Mouse (Mus musculus) kidney, postnatal 14 days (tissue): ENCODE data around the gene Rybp.
A peak's percentile ranks its signal among the peaks of the same experiment; 100 is the strongest.

Experiments
- DNase-seq: peaks from one replicate; pipeline ENCODE4 v3.0.0; 2022; ENCODE audit warnings: mixed read lengths

The Rybp gene

DNA sequence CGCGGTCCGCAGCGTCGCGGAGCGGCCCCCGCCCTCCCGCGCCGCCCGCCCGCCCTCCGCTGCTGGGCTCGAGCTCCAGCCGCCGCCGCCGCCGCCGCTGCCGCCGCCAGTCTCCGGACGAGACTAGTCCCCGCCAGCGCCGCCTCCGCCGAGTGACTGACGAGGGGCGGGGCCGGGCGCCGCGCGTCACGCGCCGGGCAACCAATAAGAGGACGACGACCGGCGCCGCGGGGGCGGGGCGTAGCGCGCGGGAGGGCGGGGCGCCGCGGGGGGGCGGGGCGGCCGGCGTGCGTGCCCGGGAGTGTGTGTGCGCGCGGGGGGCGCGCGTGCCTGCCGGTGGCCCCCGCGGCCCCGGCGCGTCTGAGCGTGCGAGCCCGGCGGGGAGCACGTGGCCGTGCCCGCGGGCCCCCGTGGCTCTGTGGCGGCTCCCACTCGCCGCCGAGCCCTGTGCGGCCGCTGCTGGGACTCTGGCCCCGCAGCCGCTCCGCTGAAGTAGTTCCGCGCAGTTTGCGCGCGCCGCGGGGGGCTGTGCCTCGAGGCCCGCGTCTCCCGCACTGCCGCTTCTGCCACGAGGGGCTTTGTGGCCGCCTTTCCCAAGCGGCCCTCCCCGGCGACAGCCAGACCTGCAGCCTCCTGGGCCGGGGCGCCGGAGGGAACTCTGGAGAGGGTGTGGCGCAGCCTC is at the start of gene Rybp:
TSS of gene Rybp (minus strand) at position 152 of the 682 bp plus-strand sequence.
- peak; percentile 97 for DNase-seq

DNA sequence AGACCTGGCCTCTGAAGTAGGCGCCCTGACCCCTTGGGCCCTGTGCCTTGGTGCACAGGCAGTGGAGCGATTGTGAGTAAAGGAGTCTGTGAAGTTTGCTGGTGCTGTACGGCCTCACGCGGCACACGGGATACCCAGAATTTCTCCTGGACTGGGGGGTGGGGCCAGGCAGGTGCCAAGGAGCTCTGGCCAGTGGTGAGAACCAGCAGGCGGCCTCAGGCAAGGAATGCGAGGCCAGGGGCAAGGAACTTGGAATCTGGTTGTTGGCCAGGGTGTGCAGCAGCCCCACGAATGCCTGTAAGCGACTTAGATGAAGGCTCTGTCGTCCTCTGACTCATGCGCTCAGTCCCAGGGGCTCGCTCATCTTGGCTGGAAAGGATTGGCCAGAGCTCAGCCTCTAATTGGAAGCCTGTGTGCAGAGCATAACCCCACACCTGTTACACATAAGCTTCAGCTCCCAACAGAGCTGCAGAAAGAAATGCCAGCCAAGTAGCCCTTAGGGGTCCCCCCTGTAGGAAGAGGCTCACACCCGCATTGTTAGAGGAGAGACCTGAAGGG is 49.4 kb upstream of the Rybp start:
- peak; percentile 24 for DNase-seq

DNA sequence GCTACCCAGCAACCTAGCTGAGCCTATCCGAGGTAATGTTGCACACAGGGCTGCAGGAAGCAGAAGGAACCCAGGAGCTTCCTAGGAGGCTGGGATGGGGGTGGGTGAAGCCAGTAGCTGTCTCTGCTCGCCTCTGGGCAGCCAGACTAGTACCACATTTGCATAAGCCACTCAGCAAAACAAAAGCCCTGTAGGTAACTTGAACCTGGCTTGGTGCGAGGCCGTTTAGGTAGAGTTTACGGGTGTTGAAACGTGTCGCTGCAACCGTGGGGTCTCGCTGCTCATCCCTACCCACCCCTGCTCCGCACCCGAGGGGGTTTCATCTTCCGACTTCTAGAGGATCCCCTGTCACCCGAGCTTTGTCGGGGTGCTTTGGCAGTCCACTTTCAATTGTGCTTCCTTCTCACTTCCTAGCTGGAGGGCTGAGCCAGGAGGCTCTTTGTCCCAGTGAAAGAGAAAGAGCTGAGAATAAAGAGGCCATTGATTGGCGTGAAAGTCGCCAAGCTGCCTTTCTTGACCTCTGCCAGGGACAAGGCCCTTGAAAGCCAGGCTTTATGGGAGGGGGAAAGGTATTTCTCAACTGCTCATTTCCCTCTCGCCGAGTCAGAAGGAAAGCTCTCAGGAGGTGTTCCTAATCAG is 48.3 kb upstream of the Rybp start:
- no peak for DNase-seq

DNA sequence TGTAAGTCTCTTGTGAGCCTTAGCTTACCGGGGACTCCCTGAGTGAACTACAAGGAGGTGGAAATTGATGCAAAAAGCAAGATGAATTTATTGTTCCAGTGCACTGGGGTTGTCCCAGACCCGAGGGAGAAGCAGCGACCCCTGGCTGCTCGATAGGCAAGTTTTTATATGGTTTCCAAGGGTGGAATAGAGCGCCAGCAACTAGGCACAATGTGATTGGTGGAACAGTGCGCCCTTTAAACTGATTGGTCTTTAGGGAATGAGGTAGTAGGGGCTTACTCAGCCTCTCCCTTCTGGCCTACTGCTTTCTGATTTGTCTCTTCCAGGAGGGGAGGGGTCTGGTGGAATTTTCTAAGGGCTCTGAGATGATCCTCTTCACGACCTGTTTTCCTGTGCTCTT is 46.5 kb upstream of the Rybp start:
- DNase-seq = no peak

DNA sequence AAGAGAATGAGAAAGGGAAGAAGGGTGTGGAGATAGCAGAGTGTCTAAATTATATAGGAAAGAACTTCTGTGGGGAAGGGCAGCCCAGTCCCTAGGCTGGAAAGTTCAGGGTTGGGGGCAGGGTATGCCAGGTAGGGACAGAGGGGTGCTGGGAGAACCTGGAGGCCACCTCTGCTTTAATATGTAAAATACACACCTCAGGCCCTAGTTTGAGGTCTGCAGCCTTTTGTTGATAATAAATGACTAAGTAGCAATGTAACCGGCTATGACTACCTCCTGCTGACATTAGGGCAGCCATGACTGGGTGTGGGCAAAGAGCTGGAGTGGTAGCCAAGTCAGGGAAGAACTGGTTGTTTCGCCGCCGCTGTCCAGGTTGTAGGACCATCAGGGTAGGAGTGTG is 45.2 kb upstream of the Rybp start:
- peak; percentile 8 for DNase-seq

DNA sequence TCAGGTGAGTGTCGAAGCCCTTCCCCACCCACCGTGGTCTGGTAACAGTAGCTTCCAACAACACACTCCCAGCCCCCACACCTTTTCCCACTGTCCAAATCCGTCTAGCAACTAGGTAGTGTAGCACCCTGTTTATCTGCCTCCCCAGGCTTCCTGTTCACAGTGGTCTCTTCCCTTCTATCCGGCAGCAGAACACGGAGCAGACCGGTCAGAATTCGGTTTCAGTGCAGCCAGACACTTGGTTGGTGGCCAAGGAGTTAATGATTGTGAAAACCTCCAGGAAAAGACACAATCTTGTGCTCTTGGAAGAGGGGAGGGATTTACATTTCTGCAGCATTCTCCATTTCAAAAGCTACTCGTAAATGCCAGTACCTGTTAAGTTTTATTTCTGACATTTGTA is 44.3 kb upstream of the Rybp start:
- peak; percentile 29 for DNase-seq

DNA sequence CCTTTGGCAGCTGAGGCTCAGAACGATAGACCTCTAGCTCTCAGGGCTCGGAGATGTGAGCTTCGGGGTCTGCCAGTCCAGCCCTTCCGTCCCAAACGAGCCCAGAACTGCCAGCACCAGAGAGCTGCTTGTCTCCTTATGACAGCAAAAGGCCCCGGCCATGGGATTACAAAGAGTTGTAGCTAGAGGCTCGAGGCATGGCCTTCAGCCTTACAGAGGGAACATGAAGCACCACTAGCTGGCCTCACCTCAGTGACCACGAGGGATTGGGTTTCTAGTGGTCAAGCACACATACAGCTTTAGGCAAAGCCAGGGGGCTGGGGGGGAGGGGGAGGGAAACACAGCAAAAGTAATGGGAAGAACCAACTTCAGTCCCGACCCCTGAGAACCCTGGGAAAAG is 43.8 kb upstream of the Rybp start:
- DNase-seq = no peak

DNA sequence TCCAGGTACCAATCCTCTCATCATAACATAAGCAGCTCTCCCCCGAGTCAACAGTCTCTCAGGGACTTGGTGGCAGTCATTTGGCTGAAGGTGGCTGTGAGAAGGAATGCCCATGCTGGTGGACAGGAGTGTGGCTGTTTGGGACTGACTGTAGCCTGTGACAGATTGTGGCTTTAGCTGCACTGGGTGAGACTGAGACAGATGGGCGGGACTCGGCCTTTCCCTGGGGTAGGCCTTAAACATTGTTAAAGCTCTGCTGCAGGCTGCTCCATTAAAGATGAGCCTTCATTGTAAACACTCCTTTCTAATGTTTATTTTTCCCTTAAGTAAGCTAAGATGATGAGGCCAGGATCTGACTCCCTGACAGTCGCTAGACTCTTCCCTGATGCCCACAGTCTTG is 42.3 kb upstream of the Rybp start:
- no peak for DNase-seq

DNA sequence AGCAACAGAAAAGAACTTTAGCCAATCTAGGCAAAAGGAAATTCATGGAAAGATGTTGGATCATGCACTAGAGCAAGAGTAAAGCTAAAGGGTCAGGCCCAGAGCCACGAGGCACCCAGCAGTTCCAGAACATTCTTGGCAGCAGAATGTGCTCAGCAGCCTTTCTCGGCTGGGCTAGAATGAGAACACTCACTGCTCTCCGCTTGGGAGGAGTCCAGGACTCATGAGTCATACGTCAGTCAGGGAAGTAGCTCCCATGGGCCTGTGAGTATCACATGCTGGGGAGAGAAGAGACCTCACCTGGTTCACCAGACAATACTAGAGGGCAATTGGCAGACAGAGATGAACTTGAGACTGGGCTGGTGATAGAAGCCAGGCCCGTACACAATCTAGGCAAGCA is 39.8 kb upstream of the Rybp start:
- peak; percentile 73 for DNase-seq

DNA sequence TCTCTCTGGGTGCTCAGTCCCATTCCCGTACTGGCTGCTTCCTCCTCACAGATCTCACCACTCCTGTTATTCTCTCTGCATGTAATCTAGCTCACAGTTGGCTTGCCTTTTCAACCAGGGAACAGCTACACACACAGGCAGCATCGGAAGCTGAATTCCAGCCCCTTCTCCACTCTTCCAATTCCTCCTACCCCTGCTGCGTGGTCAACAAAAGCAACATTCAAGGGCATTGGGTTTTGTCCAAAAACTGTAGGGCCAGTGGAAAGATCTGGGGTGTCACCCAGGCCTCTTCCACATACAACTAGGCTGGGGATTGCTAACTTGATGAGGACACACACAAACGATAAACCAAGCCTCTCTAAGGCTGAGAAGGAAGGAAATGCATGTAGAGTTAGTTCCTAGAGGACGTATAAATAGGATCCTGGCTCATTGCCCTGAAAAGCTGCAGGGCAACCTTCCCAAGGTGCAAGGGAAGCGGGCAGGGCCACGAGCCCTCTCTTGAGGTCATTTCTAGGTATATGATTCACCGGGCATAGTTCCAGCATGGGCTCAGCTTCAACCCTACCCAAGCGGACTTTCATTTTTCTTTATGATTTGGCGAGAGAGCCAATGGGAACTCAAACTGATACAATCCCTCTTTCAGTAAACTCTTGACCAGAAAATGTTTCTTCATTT is 36.6 kb upstream of the Rybp start:
- peak; percentile 45 for DNase-seq

DNA sequence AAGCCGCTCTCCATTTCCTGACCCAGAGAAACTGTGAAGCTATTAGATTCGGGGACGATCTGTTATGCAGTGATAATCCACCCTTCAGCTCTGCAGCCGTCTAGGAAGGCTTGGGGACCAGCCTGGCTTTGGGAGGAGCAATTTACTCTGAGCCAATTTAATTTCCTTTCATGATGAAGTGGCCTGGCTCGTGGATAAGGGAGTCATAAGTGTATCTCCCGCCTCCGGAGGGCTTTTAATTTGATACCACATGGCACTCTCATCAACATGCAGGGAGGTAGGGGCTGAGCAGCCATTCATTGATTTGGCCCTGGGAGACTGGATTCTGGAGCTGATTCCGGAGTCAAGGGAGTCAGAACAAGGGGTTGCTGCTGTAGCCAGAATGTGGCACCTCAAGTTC is 35.3 kb upstream of the Rybp start:
- DNase-seq = no peak

DNA sequence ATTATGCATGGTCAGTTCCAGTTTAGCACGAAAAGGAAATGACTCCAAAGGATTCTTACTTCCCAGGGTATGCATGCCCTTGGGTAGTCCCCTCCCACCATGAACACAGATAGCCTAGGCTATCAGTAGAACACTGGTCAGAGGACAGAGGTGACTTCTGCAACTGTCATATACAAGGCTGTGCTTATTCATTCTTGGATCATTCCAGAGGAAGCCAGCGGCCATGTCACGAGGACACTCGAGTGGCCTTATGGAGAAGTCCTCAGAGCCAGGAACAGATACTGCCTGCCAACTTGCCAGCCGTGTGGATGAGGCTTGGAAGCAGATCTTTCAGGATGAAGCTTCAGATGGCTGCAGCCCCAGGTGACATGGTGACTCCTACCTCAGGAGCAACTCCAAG is 34.9 kb upstream of the Rybp start:
- DNase-seq = no peak

DNA sequence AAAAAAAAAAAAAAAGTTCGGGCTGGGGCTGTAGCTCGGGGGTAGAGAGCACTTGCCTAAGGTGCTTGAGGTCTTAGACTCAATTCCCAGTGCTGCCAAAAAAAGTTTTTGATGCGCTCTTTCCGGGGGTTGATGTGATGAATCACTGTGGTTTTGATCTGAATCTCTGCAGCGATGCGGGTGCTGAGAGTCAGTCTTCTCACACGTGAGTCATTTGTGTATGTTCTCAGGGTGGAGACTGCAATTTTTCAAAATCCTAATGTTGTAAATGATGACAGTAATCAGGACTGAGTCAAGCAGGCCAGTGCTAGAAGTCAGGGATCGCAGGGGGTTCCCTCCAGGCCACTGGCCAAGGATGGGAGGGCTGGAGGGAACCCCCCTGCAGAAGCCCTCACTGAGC is 26.9 kb upstream of the Rybp start:
- DNase-seq = no peak

DNA sequence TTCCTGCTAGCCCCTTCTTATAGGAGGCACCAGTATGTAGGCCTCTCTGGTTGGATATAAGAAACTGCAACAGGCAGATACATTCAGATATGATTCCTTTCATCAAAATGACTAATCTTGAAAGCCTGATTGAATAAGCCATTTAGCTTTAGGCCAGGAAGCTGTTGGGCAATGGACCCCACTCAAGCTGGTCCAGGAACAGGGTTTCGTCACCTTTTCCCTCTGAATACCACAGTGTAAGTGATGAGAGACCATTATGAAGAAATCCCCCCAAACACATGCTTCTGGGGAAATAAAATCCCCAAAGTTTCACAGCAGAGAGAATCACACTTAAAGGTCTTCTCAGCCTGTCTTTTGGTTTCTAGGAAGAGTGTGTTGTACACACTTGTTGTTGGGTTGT is 23.9 kb upstream of the Rybp start:
- no peak for DNase-seq

DNA sequence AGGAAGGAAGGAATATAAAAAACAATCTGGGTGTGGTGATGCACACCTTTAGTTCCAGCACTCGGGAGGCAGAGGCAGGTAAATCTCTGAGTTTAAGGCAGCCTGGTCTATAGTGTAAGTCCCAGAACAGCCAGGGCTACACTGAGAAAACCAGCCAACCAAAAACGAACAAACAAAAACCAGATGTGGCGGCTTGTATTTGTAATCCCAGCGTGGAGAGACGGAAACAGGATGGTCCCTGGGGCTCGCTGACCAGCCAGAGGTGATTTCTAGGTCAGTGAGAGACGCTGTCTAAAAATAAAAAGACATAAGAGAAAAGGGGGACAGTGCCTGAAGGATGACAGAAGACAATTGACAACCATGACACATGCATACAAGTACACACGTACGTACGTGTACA is 17.5 kb upstream of the Rybp start:
- no peak for DNase-seq

DNA sequence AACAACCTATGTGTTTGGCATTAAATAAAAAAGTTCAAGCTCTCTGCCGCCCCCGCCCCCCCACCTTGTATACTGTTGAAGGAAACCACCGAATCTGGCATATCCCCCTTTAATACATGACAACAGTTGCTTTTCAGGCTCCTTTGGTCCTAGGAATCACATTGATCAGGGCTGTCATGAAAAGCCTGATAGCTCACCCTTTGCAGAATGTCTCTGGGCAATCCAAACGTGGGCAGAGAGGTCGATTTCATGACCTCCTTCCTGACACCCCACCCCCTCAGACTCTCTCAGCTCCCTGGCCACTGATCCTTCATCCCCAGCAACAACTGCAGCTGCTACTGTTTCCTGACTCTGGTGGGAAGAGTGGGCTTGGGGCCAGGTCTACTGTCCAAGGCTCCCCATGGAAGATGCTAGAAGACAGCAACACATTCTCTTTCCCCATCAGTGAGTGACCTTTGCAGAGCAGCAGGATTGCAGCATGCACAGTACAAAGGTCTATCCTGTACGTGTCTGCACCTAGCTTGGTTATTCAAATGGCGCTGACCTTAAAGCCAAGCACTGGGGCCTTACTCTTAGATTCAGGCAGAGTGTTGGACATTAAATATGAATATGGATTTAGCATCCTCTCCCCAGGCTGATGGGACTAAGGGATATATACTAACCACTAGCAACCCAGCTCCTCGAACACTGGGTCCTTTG is 14.3 kb upstream of the Rybp start:
- DNase-seq = peak; percentile 22

DNA sequence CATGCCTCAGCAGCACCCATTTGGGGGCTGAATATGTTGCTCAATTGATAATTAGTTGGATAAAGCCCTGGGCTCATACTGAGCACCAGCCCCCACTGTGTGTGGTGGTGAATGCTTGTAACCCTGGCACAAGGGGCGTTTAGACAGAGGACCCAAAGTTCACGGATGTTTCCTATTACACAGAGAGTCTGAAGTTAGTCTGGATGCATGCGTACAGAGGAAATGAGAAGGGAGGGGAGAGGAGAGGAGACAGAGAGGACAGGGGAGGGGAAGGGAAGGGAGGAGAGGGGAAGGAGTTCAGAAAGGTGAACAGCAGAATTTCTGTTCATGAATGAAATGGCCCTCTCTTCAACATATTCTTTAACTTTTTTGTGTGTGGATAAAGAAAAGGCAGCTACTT is 13.5 kb upstream of the Rybp start:
- no peak for DNase-seq

DNA sequence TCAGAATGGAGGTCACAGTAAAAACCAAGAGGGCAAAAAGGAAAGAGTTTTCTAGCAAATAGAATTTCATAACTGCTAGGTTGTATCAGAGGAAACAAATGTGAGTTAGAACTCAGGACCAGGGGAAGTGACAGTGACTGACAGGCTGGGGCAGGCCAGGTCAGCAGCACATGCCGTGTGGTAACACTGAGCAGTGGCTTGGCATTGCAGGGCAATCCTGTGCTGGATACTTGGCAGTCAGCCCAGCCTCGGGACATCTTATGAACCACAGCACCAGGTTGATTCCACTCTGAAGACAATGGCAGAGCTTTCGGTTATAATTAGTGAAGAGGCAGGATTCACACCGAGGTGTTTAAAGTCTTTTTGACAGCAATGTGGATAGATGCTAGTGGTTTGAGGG is 11.7 kb upstream of the Rybp start:
- peak; percentile 46 for DNase-seq

DNA sequence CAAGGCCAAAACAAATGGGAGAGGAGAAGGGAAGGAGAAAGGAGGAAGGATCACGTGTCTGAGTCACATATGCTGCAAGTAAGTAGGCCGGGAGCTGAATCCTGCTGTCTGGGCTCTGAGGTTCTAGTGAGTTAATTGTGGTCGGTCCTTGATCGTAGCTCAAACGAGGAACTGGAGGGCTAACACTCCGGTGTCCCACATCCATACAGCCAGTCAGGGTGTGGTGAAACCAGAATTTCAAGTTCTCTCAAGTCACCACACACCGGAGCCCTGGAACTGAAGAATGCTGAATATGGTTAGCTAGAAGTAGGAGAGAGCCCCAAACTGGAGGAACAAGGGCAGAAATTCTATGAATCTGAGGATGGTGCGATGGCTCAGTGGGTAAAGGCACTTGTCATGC is 10.3 kb upstream of the Rybp start:
- DNase-seq = peak; percentile 17

DNA sequence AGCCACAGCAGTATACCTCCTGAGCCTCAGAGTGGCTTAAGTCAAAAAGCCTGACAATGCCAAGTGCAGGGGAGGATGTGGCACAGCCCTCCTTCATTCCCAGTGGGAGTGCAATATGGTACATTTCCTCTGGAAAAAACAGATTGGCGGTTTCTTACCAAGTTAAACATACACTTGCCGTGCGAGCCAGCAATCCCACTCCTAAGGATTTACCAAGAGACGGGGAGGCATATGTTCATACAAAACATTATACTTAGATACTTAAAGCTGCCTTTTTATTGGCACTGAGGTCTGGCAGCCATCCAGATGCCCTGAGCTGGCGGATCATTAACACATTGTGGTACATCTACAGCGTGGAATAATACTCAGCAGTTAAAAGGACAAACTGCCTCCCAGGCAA is 5.1 kb upstream of the Rybp start:
- DNase-seq = no peak

DNA sequence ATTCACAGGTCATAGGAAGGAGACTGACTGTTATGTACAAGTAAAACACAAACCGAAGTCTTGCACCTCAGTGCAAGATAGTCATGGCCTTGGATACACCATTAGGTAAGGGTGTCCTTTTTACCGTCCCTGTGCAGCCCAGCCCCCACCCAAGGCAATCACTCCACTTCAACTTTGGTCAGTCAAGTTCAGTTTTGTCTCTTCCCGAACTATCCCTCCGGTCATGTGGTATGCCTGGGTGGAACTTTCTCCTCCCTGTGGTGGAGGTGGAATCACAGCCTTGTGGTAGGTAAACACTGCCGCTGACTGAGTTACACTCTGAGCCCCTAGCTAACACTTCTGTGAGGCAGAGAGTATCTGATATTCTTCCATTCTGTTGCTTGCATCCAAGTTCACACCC is 1.8 kb upstream of the Rybp start:
- no peak for DNase-seq

DNA sequence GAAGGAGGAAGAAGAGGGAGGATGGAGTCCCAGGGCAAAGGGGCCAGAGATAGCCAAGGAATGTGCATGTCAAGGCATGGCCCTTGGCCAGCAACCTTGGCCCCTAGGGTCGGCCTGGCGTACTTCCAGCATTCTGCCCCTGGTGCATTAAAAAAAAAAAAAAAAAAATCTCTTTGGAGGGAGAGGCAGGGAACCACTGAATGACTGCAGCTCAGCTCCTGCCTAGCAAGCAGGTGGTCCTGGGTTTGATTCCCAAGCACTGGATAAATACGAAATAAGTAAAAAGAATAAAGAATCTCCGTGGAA is 1.4 kb upstream of the Rybp start:
- DNase-seq = peak; percentile 21

DNA sequence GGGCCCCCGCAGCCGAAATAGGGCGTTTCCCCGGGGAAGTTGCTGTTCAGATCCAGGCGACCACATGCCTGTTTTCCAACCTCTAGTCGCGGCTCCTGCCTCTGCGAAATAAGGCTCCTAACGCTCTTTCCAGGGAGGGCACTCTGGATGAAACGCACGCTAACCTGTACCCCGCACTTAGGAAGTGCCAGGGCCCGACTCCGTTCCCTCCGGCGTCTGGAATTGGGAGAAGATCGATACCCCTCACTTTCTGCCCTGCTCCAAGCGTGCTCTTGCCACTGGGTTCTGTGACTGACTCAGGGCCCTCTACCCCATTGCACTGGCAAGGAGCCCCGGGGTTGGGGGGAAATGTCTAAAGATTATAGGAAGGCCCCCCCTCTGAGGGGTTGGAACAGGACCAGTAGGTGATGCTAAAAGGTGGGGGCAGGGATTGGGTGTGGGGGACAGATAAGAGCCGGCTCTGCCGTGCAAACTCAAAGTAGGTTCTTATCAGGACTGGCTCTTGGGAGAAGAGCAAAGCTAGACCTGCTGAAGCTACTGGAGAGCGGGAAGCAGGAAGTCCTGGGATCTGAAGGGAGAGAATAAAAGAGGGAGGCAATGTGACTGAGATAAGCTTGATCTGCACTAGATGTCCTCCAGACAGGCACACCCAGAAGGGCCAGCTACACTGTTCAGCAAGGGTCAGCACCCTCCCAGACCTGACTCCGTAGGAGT is 888 bp upstream of the Rybp start:
- peak; percentile 17 for DNase-seq
